Mouse (Mus musculus): ENCODE results near the gene Fam161a.

DNA sequence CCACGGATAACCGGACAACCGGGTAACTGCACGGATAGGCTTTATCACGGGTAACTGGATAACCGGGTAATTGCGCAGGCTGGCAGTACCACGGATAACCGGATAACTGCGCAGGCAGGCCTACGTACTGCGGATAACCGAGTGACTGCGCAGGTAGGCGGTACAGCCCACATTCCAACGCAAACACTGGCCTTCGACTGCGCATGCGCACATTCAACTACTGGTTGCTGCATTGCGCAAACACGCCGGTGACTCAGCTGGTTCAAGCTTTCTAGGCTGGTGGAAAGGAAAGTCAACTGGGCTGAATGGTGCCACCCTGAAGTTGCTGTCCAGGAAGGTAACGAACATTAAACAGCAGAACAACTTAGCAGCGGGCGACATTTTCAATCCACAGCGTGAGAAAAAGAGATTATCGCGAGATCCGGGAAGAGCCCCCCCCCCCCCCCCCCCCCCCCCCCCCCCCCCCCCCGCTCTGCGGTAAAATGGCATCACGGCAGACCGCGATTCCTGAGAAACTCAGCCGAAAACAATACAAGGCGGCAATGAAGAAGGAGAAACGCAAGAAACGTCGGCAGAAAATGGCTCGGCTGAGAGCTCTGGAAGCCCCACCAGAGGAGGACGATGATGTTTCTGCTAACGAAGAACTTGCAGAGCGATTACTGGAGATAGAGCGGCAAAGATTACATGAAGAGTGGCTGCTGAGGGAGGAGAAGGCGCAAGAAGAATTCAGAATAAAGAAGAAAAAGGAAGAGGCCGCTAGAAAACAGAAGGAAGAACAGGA is 34.4 kb upstream of the Fam161a start:
- TF ChIP-seq CTCF (IDR thresholded peaks at IDR 0.05; ENCODE audit: extremely low read depth, insufficient read depth, insufficient read length, insufficient replicate concordance) (no peak), POLR2A (IDR thresholded peaks at IDR 0.05; ENCODE audit: low read depth, low read length) (no peak)

All from spleen, adult 2 months (tissue).